Mouse (Mus musculus): ENCODE data around the gene Gna15. TPM values are rescaled to one million over a fixed set of nuclear protein-coding genes. Genes with fewer than 3 reads are reported as not detected.

Gna15 gene
- total RNA-seq, 1 experiment from 2014 or later = 40.2 TPM

DNA sequence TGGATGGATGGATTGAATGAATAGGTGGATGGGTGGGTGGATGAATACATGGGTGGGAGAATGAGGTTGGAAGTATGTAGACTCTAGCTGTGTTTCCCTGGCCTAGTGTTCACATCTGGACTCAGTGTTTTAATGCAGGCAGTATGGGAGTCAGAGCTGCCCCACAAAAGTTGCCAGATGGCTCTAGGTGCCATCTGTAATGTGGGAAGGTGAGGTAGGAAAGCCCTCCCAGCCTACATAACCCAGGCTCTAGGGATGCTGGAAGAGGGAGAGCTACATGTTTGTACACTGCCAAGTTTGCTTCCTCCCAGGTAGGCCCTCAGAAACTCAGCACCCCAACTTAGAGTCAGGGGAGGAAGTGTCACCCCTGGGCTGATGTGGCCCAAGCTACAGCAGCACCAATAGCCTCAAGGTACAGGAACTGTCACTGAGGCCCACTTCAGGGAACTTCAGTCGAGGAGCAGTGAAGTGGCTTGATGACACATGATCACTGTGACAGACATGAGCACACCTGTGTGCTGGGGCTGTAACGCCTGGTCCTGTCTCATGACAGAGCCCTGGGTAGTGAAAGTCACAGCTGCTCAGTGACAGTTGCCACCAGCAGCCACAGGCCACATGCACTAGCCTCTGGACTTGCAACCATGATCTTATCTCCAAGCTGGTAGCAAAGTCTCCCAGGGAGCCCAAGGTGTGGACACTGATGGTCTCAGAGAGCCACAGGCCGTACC is 14.5 kb upstream of the Gna15 start:
- no peak for ATAC-seq (replicated peaks in 1 of 2; ENCODE audit: insufficient read depth in 1 of 2, low FRiP score in 2 of 2, low TSS enrichment in 1 of 2, low read depth in 1 of 2, poor library complexity in 2 of 2, severe bottlenecking in 2 of 2)

- no peak for ATAC-seq (replicated peaks in 1 of 2; ENCODE audit: insufficient read depth in 1 of 2, low FRiP score in 2 of 2, low TSS enrichment in 1 of 2, low read depth in 1 of 2, poor library complexity in 2 of 2, severe bottlenecking in 2 of 2)
These were observed 13.4 kb upstream of the Gna15 start for GRCm38 (mm10) chr10:81537429-81537828.

GRCm38 (mm10) chr10:81536734-81537133 is 12.7 kb upstream of the Gna15 start:
- ATAC-seq (replicated peaks in 1 of 2; ENCODE audit: insufficient read depth in 1 of 2, low FRiP score in 2 of 2, low TSS enrichment in 1 of 2, low read depth in 1 of 2, poor library complexity in 2 of 2, severe bottlenecking in 2 of 2) = peak in 1 of 2 experiments; percentile 47; a peak in 1 of 4 replicates

GRCm38 (mm10) chr10:81534826-81535225 is 10.8 kb upstream of the Gna15 start:
- no peak for ATAC-seq (replicated peaks in 1 of 2; ENCODE audit: insufficient read depth in 1 of 2, low FRiP score in 2 of 2, low TSS enrichment in 1 of 2, low read depth in 1 of 2, poor library complexity in 2 of 2, severe bottlenecking in 2 of 2)

DNA sequence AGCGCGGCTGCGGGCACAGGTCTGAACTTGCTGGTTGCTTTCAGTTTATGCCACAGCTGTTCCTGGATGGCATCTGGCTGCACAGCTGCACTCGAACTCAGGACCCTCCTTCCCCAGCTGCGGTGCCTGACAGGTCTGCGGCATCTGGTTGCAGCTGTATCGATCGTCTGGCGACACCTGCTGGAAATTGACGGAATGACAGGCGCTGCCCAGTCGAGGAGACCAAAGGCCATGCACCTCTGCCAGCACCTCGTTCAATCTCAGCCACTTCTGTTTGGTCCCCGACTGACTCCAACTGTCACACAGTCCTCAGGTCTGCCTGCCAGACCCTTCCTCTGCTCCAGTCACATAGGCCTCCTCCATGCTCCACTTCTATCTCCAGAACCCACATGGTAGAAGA is 2.8 kb upstream of the Gna15 start:
- ATAC-seq (replicated peaks in 1 of 2; ENCODE audit: insufficient read depth in 1 of 2, low FRiP score in 2 of 2, low TSS enrichment in 1 of 2, low read depth in 1 of 2, poor library complexity in 2 of 2, severe bottlenecking in 2 of 2) = peak; percentile 35 to 55

DNA sequence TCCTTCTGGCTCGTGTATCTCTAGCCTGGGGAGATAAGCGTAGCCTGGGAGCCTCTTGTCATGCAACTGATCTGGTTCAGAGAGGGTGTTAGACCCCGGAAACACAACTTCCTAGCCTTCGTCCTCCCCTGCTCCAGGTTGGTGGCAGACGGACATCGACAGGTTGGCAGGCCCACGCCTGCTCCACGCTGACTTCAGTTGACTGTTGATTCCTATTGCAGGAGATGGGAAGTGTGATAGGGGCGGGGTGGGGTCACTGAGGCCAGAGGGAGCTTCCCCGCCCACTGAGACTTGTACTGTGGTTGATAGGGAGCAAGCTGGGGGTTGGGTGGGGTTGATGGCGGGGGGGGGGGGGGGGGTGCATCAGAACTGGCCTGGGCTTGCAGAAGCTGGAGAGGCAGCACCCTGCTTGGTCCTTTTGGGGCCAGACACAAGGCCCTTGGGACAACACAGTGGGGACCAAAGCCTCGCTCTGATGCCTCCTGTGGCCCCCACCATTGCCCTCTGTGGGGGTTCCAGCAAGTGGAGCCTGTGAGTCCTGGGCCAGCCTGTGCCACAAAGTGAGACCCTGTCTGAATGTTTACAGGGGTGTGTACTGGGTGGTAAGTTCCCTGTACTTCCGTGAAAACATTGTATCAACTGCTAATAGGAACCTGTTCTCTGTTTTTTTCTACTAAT is 1.1 kb upstream of the Gna15 start:
- ATAC-seq (replicated peaks in 1 of 2; ENCODE audit: insufficient read depth in 1 of 2, low FRiP score in 2 of 2, low TSS enrichment in 1 of 2, low read depth in 1 of 2, poor library complexity in 2 of 2, severe bottlenecking in 2 of 2) = 0 out of 4 replicates have a peak, but pooled peaks of 1 of the 2 experiments have one; percentile 6

GRCm38 (mm10) chr10:81523570-81523969 is 455 bp downstream of the Gna15 start:
- ATAC-seq (replicated peaks in 1 of 2; ENCODE audit: insufficient read depth in 1 of 2, low FRiP score in 2 of 2, low TSS enrichment in 1 of 2, low read depth in 1 of 2, poor library complexity in 2 of 2, severe bottlenecking in 2 of 2) = no peak; a peak in 1 of 4 replicates

GRCm38 (mm10) chr10:81523142-81523541 is 883 bp downstream of the Gna15 start:
- ATAC-seq (replicated peaks in 1 of 2; ENCODE audit: insufficient read depth in 1 of 2, low FRiP score in 2 of 2, low TSS enrichment in 1 of 2, low read depth in 1 of 2, poor library complexity in 2 of 2, severe bottlenecking in 2 of 2) = no peak

DNA sequence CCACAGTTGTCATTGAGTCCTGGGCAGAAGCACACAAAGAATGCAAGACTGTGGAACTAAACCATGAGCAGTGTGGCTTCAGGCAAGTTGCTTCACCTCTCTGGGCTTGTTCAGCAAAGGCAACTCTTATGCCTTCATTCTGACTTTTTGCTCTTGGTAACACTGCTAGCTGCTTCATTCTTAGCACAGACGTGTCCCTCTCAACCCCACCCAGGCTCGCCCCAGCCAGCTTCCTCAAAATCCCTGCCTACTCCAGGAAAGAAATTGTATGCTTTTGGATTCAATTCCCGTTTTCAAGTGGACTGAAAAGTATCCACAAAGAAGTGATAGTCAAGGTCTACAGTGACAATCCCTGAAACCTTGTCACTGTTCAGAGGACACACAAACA is 4.1 kb downstream of the Gna15 start:
- no peak for ATAC-seq (replicated peaks in 1 of 2; ENCODE audit: insufficient read depth in 1 of 2, low FRiP score in 2 of 2, low TSS enrichment in 1 of 2, low read depth in 1 of 2, poor library complexity in 2 of 2, severe bottlenecking in 2 of 2)

- ATAC-seq (replicated peaks in 1 of 2; ENCODE audit: insufficient read depth in 1 of 2, low FRiP score in 2 of 2, low TSS enrichment in 1 of 2, low read depth in 1 of 2, poor library complexity in 2 of 2, severe bottlenecking in 2 of 2) = peak; percentile 75 to 85
These were observed 4.6 kb downstream of the Gna15 start for GRCm38 (mm10) chr10:81519227-81519977.

GRCm38 (mm10) chr10:81518546-81518945 is 5.5 kb downstream of the Gna15 start:
- peak in 1 of 2 experiments; percentile 21; a peak in 1 of 4 replicates for ATAC-seq (replicated peaks in 1 of 2; ENCODE audit: insufficient read depth in 1 of 2, low FRiP score in 2 of 2, low TSS enrichment in 1 of 2, low read depth in 1 of 2, poor library complexity in 2 of 2, severe bottlenecking in 2 of 2)

DNA sequence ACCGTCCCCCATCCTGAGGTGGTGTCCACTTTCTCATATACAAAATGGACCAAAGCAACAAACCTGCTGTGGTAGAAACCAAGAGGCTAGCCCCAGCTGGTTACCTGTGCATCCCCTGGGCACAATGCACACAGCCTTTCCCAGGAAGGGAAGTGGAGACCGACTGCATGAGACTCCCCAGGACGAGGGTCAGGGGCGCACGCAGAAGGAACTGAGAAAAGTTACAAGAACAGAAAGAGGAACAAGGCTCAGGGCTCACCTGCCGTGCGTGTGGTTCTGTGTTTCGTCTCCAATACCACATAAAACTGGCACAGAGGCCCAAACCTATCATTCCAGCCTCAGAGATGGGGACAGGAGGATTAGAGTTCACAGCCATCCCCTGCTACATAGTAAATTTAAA is 6.8 kb downstream of the Gna15 start:
- peak; percentile 13 to 51; a peak in 3 of 4 replicates for ATAC-seq (replicated peaks in 1 of 2; ENCODE audit: insufficient read depth in 1 of 2, low FRiP score in 2 of 2, low TSS enrichment in 1 of 2, low read depth in 1 of 2, poor library complexity in 2 of 2, severe bottlenecking in 2 of 2)

DNA sequence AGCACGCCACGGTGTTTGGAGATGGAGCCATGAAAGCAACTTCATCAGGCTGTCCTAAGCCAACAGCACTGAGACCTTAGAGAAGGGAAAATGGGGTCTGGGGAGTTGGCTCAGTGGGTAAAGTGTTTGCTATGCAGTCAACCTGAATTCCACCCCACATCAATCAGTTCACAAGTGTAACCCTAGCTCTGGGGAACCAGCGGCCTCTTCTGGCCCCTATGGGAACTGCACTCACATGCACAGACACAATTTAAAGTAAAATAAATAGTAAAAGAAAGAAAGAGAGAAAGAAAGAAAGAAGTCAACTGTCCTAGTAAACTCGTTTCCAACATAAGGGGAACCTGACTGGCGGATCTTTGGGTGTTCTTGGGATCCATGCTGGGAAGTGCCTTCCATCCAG is 10.2 kb downstream of the Gna15 start:
- no peak for ATAC-seq (replicated peaks in 1 of 2; ENCODE audit: insufficient read depth in 1 of 2, low FRiP score in 2 of 2, low TSS enrichment in 1 of 2, low read depth in 1 of 2, poor library complexity in 2 of 2, severe bottlenecking in 2 of 2)

GRCm38 (mm10) chr10:81510246-81510810 is 13.7 kb downstream of the Gna15 start:
- no peak for ATAC-seq (replicated peaks in 1 of 2; ENCODE audit: insufficient read depth in 1 of 2, low FRiP score in 2 of 2, low TSS enrichment in 1 of 2, low read depth in 1 of 2, poor library complexity in 2 of 2, severe bottlenecking in 2 of 2)

- no peak for ATAC-seq (replicated peaks in 1 of 2; ENCODE audit: insufficient read depth in 1 of 2, low FRiP score in 2 of 2, low TSS enrichment in 1 of 2, low read depth in 1 of 2, poor library complexity in 2 of 2, severe bottlenecking in 2 of 2)
These were observed 16.1 kb downstream of the Gna15 start for GRCm38 (mm10) chr10:81507691-81508489.

DNA sequence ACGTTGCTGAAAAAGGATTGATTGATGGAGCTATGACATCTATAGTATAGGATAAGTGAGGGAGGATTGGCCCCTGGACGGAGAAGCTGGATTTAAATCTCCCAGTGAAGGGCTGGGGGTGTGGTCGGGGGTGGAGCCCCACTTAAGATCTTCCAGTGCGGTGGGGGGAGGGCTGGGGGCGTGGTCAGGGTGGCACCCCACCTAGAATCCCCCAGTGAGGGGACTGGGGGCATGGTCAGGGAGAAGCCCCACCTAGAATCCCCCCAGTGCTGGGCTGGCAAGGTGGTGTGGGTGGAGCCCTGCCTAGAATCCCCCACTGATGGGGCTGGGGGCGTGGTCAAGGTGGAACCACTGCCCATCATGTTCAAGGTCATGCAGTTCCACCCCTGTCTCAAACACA is 16.9 kb downstream of the Gna15 start:
- ATAC-seq (replicated peaks in 1 of 2; ENCODE audit: insufficient read depth in 1 of 2, low FRiP score in 2 of 2, low TSS enrichment in 1 of 2, low read depth in 1 of 2, poor library complexity in 2 of 2, severe bottlenecking in 2 of 2) = no peak

DNA sequence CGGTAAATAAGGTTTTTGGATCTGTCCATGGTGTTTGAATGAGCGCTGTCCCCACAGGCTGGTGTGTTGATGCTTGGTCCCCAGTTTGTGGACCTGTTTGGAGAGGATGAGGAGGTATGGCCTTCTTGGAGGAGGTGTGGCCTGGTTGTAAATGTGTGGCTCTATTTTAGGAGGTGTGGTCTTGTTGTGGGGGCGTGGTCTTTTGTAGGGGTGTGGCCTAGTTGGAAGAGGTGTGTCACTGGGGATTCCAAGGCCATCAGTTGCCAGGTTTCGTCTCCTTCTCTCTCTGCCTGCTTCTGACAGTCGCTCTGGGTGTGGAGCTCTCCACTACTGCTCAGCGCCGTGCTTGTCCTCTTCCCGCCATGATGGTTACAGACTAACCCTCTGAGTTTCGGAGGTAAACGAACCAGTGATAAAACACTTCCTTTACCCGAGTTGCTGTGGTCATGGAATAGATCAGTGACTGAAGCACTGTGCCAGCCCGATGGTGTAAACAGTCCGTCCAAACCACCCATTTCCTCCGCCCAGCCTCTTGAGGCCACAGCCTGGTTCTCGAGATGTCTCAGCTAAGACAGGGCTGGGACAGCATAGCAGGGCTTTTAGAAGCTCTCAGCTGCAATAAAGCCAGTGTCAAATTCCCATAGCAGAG is 18.9 kb downstream of the Gna15 start:
- ATAC-seq (replicated peaks in 1 of 2; ENCODE audit: insufficient read depth in 1 of 2, low FRiP score in 2 of 2, low TSS enrichment in 1 of 2, low read depth in 1 of 2, poor library complexity in 2 of 2, severe bottlenecking in 2 of 2) = no peak
